Mouse (Mus musculus) adrenal gland, postnatal 25 days (tissue): ENCODE results near the gene Morf4l2. TPM values are rescaled to one million over a fixed set of nuclear protein-coding genes. Genes with fewer than 3 reads are reported as not detected.
"Not testable (repeated sequence)": the region's sequence is repeated elsewhere in the genome, so short reads cannot be mapped to it uniquely, and the experiment has no call there.

Experiments
- DNase-seq: peaks from one replicate; pipeline ENCODE4 v3.0.0; 2021; ENCODE audit warnings: mixed read lengths
- long read RNA-seq: library from polyadenylated mRNA; stranded (forward); transcript quantifications from one replicate; pipeline ENCODE4 v2.0.0, GENCODE M21; 2021
- total RNA-seq: library from RNA; stranded (reverse); gene quantifications from 2 replicates; pipeline ENCODE4 v1.2.3, GENCODE M21; 2021

Gene Morf4l2
- total RNA-seq: 257 and 345 TPM in 2 replicates
- long read RNA-seq, transcript Morf4l2-202 (4 exons, 1,859 nt): major isoform, 192 of 214 reads
- long read RNA-seq, transcript Morf4l2-212 (4 exons, 1,811 nt): minor isoform, 5 of 214 reads
- long read RNA-seq, partial matches to known transcripts: 0 of 214 reads
- long read RNA-seq, other reads (novel, unspliced or antisense): 12 of 214 reads

GRCm38 (mm10) chrX:136743459-136743858, at the start of gene Morf4l2:
Gene Morf4l2 (minus strand): TSS chrX:136743690.
- no peak for DNase-seq

- DNase-seq: no peak
Measured at GRCm38 (mm10) chrX:136789446-136789845, 46.0 kb upstream of the Morf4l2 start.

GRCm38 (mm10) chrX:136780041-136780440, 36.6 kb upstream of the Morf4l2 start, which contains the start of gene Glra4:
Gene Glra4 (minus strand): TSS chrX:136780141.
- no peak for DNase-seq

- DNase-seq: no peak
Measured at GRCm38 (mm10) chrX:136779262-136779661, 35.8 kb upstream of the Morf4l2 start.

- DNase-seq: no peak
Measured at GRCm38 (mm10) chrX:136778046-136778445, 34.6 kb upstream of the Morf4l2 start.

- DNase-seq: no peak
Measured at GRCm38 (mm10) chrX:136773035-136773434, 29.5 kb upstream of the Morf4l2 start.

- DNase-seq: no peak
Measured at GRCm38 (mm10) chrX:136761103-136762074, 17.9 kb upstream of the Morf4l2 start.

- no peak for DNase-seq
Measured at GRCm38 (mm10) chrX:136755464-136755863, 12.0 kb upstream of the Morf4l2 start.

GRCm38 (mm10) chrX:136749329-136749728, 5.8 kb upstream of the Morf4l2 start:
- DNase-seq: no peak

GRCm38 (mm10) chrX:136744663-136745062, 1.2 kb upstream of the Morf4l2 start:
- DNase-seq: no peak

- DNase-seq: peak; percentile 20
Measured at GRCm38 (mm10) chrX:136742661-136743103, 808 bp downstream of the Morf4l2 start.

GRCm38 (mm10) chrX:136742241-136742640, 1.2 kb downstream of the Morf4l2 start:
- DNase-seq: no peak

GRCm38 (mm10) chrX:136741651-136742201, 1.8 kb downstream of the Morf4l2 start:
- peak; percentile 79 for DNase-seq

GRCm38 (mm10) chrX:136740791-136741650, 2.5 kb downstream of the Morf4l2 start:
- peak; percentile 84 for DNase-seq

GRCm38 (mm10) chrX:136740087-136740790, 3.3 kb downstream of the Morf4l2 start:
- DNase-seq: no peak

GRCm38 (mm10) chrX:136732016-136732415, 11.5 kb downstream of the Morf4l2 start:
- DNase-seq: no peak

GRCm38 (mm10) chrX:136714742-136715474, 28.6 kb downstream of the Morf4l2 start:
- DNase-seq: not testable (repeated sequence)

- peak; percentile 1 for DNase-seq
Measured at GRCm38 (mm10) chrX:136708782-136709181, 34.7 kb downstream of the Morf4l2 start.

GRCm38 (mm10) chrX:136708168-136708681, 35.3 kb downstream of the Morf4l2 start:
- DNase-seq: peak; percentile 26
